ENCODE assay signal across 8 mouse cellular contexts in genomic region chr2:63184551-63185430, GRCm38 (mm10). TPM values are rescaled to one million over a fixed set of nuclear protein-coding genes. Genes with fewer than 3 reads are reported as not detected.
DNase-seq lines count a peak whose midpoint lies in the region; ATAC-seq lines count a peak whose summit lies in the region.

No protein-coding gene starts in this region.

- no peaks in the 10 kb centered on the region for H3K27me3 ChIP-seq in hindbrain, embryonic 15.5 days

- H3K4me3 ChIP-seq in hindbrain, embryonic 15.5 days: peak overlapping the region; percentile 76

- no peaks in the 10 kb centered on the region for H3K9me3 ChIP-seq in hindbrain, embryonic 15.5 days

- H3K4me2 ChIP-seq in hindbrain, embryonic 15.5 days: peak overlapping the region; percentile 74

- peak overlapping the region; percentile 92 for H3K27ac ChIP-seq in hindbrain, embryonic 15.5 days (replicated peaks)

- peak; percentile 90 for ATAC-seq in hindbrain, embryonic 15.5 days (ENCODE audit: low FRiP score, low read depth)

- no peaks in the 10 kb centered on the region for H3K36me3 ChIP-seq in hindbrain, embryonic 15.5 days

- H3K4me1 ChIP-seq in hindbrain, embryonic 15.5 days (replicated peaks): peaks cover 18% of the 10 kb centered on the region

- intact Hi-C loops in left cerebral cortex, postnatal 36 days (cut with DNase I): loop anchor here (2.0 to 10.0 kb wide), 2 partner anchors 268 to 470 kb away; no protein-coding TSS in a partner anchor

- WGBS in hindbrain, embryonic 15.5 days: 2% methylated on average over 14 of the region's 15 CpGs

- peak overlapping the region; percentile 74 for H3K9ac ChIP-seq in hindbrain, embryonic 15.5 days

- DNase-seq in adrenal gland, postnatal 14 days: peak; percentile 3
- DNase-seq in adrenal gland, adult 8-10 months: no peak
- DNase-seq in embryo, embryonic 10 days (ENCODE audit: low spot score): peak; percentile 23
- peak; percentile 57 to 60 for DNase-seq in left cerebral cortex, postnatal 36 days (ENCODE audit: low spot score in 2 of 2)
- peak; percentile 21 for DNase-seq in retina, embryonic 14.5 days (ENCODE audit: low spot score)
- no peak for DNase-seq in urinary bladder, postnatal 14 days (ENCODE audit: low spot score)
- DNase-seq in lung, postnatal 14 days: no peak

RNA-seq across cellular contexts. Expression of gene Kcnh7, which starts 0.7 kb away (rescaled TPM):
- total RNA-seq in adrenal gland, postnatal 14 days (2021): 0.07 and 0.30 TPM in 2 replicates
- total RNA-seq in adrenal gland, adult 8-10 months (2022): under 1 TPM in 3 of 4 experiments, not detected in 1; 0.03 to 0.38 (median 0.09) TPM
- 9.9 and 10.3 TPM in 2 replicates for polyA plus RNA-seq in hindbrain, embryonic 15.5 days (2015; fragmentation: Nextera tagmentation; extraction: Ambion mirVana)
- total RNA-seq in left cerebral cortex, postnatal 36 days (2021): 100 to 1,000 TPM in 1 of 2 experiments, 10 to 100 TPM in 1; 93.3 to 105 TPM

Comparison
In these comparisons a context has a peak if more than half of its experiments do, and no peak if none do; other contexts are left out.
1. DNase-seq: peak in adrenal gland, postnatal 14 days (single experiment), embryo, embryonic 10 days (single experiment), left cerebral cortex, postnatal 36 days (2 of 2) and retina, embryonic 14.5 days (single experiment); none in adrenal gland, adult 8-10 months (single experiment), urinary bladder, postnatal 14 days (single experiment) and lung, postnatal 14 days (single experiment).
2. RNA of gene Kcnh7, which starts 0.7 kb away (total RNA-seq): 93.3 to 105 TPM in left cerebral cortex, postnatal 36 days; 0.03 to 0.38 TPM in adrenal gland, adult 8-10 months and 0.07 to 0.30 TPM in adrenal gland, postnatal 14 days; every median in the first group is over 10 times any median in the second.